Mouse (Mus musculus): ENCODE measurements around the gene Ppp4c.

Ppp4c gene

GRCm38 (mm10) chr7:126759050-126759671 lies 33.1 kb downstream of the Ppp4c start, which contains the start of gene Mapk3:
Gene Mapk3 (plus strand): TSS chr7:126759601.
- peak; percentile 77 to 84 for DNase-seq (ENCODE audit: low spot score in 2 of 2)

DNA sequence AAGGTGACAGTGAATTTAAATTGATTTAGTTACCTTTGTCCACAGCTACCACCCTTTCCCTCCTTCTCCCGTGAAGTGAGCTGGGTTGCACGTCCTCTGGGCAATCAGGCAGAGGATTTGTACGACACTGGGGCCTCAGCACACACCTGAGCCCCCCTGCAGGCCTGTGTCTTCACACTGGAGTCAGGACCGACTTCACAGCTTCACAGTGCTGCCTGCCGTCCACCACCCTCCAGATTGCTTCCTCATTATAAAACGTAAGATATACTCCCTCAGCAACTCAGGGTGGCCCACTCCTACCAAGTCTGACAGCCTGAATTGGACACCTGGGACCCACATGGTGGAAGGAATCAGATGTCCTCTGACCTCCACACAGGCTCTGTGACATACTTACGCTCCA lies 33.8 kb downstream of the Ppp4c start:
- no peak for DNase-seq (ENCODE audit: low spot score in 2 of 2)

- peak; percentile 51 to 60 for DNase-seq (ENCODE audit: low spot score in 2 of 2)
Observed at GRCm38 (mm10) chr7:126754866-126755265, 37.4 kb downstream of the Ppp4c start.

DNA sequence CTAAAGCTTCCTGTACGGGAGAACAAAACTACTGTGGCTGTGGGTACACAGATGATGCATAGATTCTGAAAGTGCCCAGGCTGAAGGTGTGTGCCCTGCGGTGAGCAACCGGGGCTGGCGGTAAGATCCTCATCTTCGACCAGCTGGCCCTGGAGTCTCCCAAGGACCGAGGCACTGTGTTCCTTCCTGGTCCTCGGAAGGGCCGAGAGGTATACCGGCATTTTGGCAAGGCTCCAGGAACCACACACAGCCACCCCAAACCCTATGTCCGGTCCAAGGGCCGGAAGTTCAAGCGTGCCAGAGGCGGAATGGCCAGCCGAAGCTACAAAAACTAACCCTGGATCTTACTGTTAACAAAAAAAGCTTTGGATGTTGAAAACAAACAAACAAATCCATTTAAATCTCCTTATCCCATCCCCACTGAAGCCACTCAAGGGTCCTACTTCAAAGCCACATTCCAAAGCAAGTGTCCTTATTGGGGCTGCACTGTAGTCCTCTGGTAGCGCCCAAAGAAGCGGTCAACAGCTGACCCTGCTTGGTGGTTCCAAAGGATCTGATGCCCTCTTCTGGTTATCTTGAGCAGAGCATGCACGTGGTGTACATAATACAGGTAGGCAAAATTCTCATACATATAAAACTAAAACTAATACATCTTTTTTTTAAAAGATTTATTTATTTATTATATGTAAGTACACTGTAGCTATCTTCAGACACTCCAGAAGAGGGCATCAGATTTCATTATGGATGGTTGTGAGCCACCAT lies 42.5 kb downstream of the Ppp4c start:
- no peak for DNase-seq (ENCODE audit: low spot score in 2 of 2)

- no peak for DNase-seq (ENCODE audit: low spot score in 2 of 2)
Observed at GRCm38 (mm10) chr7:126748824-126749223, 43.5 kb downstream of the Ppp4c start.

- DNase-seq (ENCODE audit: low spot score in 2 of 2): no peak
Observed at GRCm38 (mm10) chr7:126746798-126747197, 45.5 kb downstream of the Ppp4c start.

- DNase-seq (ENCODE audit: low spot score in 2 of 2): no peak
Observed at GRCm38 (mm10) chr7:126746066-126746465, 46.2 kb downstream of the Ppp4c start.

DNA sequence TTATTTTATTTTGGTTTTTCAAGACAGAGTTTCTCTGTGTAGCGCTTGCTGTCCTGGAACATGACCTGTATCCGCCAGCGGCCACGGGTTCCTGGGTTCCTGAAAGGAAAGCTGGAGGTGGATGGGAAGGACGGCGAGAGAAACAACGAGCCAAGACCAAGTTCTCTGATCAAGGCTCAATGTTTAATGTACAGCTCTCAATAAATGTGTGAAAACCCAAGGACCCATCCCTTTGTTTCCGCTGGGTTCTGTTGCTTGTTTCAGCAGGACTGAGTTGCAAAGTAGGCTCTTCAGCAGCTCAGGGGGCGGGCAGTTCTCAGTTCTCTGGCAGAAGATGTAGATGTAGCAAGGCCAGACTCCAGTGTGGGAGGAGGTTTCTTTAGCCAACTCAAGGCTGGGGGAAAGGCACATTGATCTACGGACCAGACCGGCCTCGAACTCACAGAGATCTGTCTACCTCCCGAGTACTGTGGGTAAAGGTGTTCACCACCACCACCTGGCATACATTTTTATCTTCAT lies 50.3 kb downstream of the Ppp4c start:
- DNase-seq (ENCODE audit: low spot score in 2 of 2): no peak

DNA sequence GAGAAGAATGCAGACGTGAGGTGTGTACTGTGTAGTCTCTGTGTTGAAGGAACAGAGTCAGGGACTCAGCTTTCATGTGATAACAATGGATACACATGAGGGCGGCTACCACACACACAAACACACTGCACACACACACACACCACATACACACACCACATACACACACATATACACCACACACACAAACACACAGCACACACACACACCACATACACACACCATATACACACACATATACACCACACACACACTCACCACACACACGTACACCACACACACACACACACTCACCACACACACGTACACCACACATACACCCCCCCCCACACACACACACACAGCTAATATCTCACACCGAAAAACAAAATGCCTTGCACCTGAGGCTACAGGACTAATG lies 50.8 kb downstream of the Ppp4c start:
- no peak for DNase-seq (ENCODE audit: low spot score in 2 of 2)

- DNase-seq (ENCODE audit: low spot score in 2 of 2): no peak
Observed at GRCm38 (mm10) chr7:126740977-126741376, 51.3 kb downstream of the Ppp4c start.

DNA sequence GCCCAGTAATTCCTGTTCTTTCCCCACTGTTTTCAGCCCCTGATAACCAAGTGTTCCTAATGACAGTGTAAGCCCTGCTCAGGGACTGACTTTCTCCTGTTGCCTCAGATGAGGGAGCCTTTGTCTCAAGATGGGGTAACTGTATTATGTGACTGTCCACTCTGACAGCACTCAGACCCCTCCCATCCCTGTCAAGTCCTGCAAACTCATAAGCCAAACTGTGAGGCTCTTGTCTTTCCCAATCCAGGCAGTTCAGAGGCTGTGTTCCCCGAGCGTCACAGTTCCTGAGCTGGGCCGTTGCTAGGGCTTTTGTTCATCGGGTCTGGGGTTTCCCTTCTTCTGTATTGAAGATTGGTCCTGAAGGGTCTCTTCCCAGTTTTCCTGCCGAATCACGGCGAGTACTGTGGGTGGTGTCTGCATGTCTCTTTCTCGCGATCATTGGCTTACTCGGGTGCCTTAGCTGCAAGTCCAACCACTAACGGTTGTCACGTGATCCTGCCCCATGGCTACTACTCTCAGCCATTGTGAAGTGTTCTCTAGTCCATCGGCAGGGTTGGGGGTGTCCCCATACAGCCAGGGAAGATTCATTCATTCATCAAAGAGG lies 52.1 kb downstream of the Ppp4c start:
- DNase-seq (ENCODE audit: low spot score in 2 of 2): no peak

- DNase-seq (ENCODE audit: low spot score in 2 of 2): no peak
Observed at GRCm38 (mm10) chr7:126739551-126739950, 52.7 kb downstream of the Ppp4c start.

- no peak for DNase-seq (ENCODE audit: low spot score in 2 of 2)
Observed at GRCm38 (mm10) chr7:126736122-126736521, 56.2 kb downstream of the Ppp4c start.
